Mouse (Mus musculus) forebrain, embryonic 13.5 days (tissue): ENCODE data around the gene Sapcd1. TPM values are rescaled to one million over a fixed set of nuclear protein-coding genes. Genes with fewer than 3 reads are reported as not detected.
"Not testable (repeated sequence)": the region's sequence is repeated elsewhere in the genome, so short reads cannot be mapped to it uniquely, and the experiment has no call there.

Experiments used
- ATAC-seq: fragments of 200-750 bp; cut with Nextera tagmentation; 2 replicates; pipeline ENCODE4 v1.8.0; 2017
- H3K27ac ChIP-seq: fragments of 300-500 bp; sonication (generic); 2 replicates; pipeline ENCODE4 v1.5.1; 2015; ENCODE audit warnings: inconsistent platforms, mild to moderate bottlenecking, moderate library complexity
- H3K27me3 ChIP-seq: fragments of 300-500 bp; sonication (generic); 2 replicates; pipeline ENCODE4 v1.6.1; 2015; ENCODE audit warnings: mild to moderate bottlenecking, inconsistent platforms
- H3K36me3 ChIP-seq: fragments of 300-500 bp; sonication (generic); 2 replicates; pipeline ENCODE4 v1.6.1; 2015; ENCODE audit warnings: mild to moderate bottlenecking, inconsistent platforms; ENCODE audit not compliant: poor library complexity, severe bottlenecking
- H3K4me1 ChIP-seq: fragments of 300-500 bp; sonication (generic); 2 replicates; pipeline ENCODE4 v1.6.1; 2015; ENCODE audit warnings: inconsistent platforms
- H3K4me2 ChIP-seq: fragments of 300-500 bp; sonication (generic); 2 replicates; pipeline ENCODE4 v1.6.1; 2015; ENCODE audit warnings: inconsistent platforms, mild to moderate bottlenecking, moderate library complexity
- H3K4me3 ChIP-seq: fragments of 300-500 bp; sonication (generic); 2 replicates; pipeline ENCODE4 v1.5.1; 2015; ENCODE audit warnings: mild to moderate bottlenecking, inconsistent platforms
- H3K9ac ChIP-seq: fragments of 300-500 bp; sonication (generic); 2 replicates; pipeline ENCODE4 v1.6.1; 2015; ENCODE audit warnings: mild to moderate bottlenecking, inconsistent platforms
- H3K9me3 ChIP-seq: fragments of 300-500 bp; sonication (generic); replicated peaks from 2 replicates; pipeline ENCODE4 v1.6.1; 2016; ENCODE audit warnings: inconsistent platforms
- WGBS: fragments of 180-500 bp; shearing (Covaris S2); methylation state at CpG from one replicate; pipeline ENCODE4 v1.1.7; 2015; 5-methylcytosine and 5-hydroxymethylcytosine counted together
- polyA plus RNA-seq: library from polyadenylated mRNA; unstranded; fragments of >200 nt; fragmentation: Nextera tagmentation; extraction: Ambion mirVana; gene quantifications from 2 replicates; pipeline ENCODE4 v1.2.1, GENCODE M21; 2015

Sapcd1 gene
- polyA plus RNA-seq, 1 experiment from 2014 or later: 7.2 TPM

DNA sequence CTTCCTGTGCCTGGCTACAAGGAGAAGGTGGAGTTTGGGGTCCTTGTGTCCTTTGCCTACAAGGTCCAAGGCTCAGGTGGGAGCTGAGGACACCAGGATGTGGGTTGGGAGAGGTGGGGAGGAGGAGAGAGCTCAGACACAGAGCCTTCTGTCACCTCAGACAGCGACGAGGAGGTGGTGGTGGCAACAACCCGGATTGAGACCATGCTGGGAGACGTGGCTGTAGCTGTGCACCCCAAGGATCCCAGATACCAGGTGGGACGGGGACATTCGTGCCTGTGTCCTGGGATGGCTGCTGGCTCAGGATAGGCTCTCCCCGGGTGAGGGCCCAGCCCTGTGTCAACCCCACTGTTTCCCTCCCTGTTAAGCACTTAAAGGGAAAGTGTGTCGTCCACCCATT lies 16.4 kb downstream of the Sapcd1 start:
- WGBS: 93% methylated on average over 8 of the region's 8 CpGs
- ATAC-seq: no peak
- no peak overlapping the region for H3K9ac ChIP-seq

DNA sequence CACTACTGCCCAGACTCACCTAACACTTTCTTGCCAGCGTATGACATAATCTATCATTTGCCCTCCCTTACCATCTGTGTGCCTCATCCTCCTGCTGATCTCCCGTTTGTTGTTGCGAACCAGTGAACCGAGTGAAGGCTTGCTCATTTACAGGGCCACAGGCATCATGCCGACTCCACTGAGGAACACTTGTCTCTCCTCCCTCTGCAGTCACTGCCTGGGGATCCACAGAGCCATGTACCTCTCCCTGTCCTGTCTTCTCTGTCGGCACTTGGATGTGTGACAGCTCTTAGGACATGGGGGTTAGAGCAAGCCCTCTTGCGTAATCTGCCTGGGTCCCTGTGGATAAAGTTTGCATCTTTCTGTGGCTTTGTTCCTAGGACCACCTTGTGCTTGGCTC lies 18.2 kb downstream of the Sapcd1 start:
- Histone ChIP-seq H3K27me3 (no peaks in the 10 kb centered on the region), H3K4me3 (no peak overlapping the region), H3K4me1 (no peaks in the 10 kb centered on the region), H3K36me3 (peaks cover 98% of the 10 kb centered on the region), H3K9me3 (no peaks in the 10 kb centered on the region), H3K27ac (no peak overlapping the region), H3K4me2 (no peak overlapping the region), H3K9ac (no peak overlapping the region)
- no peak for ATAC-seq
- 82% methylated on average over 7 of the region's 7 CpGs for WGBS

More for the DNA sequence above, 16.4 kb downstream of the Sapcd1 start:
- Histone ChIP-seq H3K4me2 (no peak overlapping the region), H3K4me3 (no peak overlapping the region), H3K27me3 (no peaks in the 10 kb centered on the region), H3K36me3 (peaks cover 99% of the 10 kb centered on the region), H3K4me1 (peaks cover 5% of the 10 kb centered on the region), H3K27ac (no peak overlapping the region), H3K9me3 (no peaks in the 10 kb centered on the region)

GRCm38 (mm10) chr17:35007387-35007991 lies 20.3 kb downstream of the Sapcd1 start:
- no peaks in the 10 kb centered on the region for H3K9me3 ChIP-seq
- no peak overlapping the region for H3K4me2 ChIP-seq
- ATAC-seq: no peak
- H3K4me3 ChIP-seq: no peak overlapping the region
- H3K27me3 ChIP-seq: no peaks in the 10 kb centered on the region
- H3K9ac ChIP-seq: no peak overlapping the region
- 96% methylated on average over 7 of the region's 7 CpGs for WGBS
- peaks cover 84% of the 10 kb centered on the region for H3K36me3 ChIP-seq
- H3K27ac ChIP-seq: no peak overlapping the region
- peaks cover 10% of the 10 kb centered on the region for H3K4me1 ChIP-seq

GRCm38 (mm10) chr17:35005902-35006301 lies 21.9 kb downstream of the Sapcd1 start:
- ATAC-seq: not testable (repeated sequence)
- 98% methylated on average over 4 of the region's 5 CpGs for WGBS

GRCm38 (mm10) chr17:35005158-35005557 lies 22.7 kb downstream of the Sapcd1 start:
- Histone ChIP-seq H3K36me3 (peaks cover 61% of the 10 kb centered on the region), H3K9ac (0 out of 2 replicates have a peak overlapping the region, but pooled peaks have one; percentile 5), H3K27me3 (no peaks in the 10 kb centered on the region), H3K27ac (no peak overlapping the region), H3K4me2 (no peak overlapping the region), H3K9me3 (no peaks in the 10 kb centered on the region), H3K4me1 (peaks cover 22% of the 10 kb centered on the region), H3K4me3 (no peak overlapping the region)
- ATAC-seq: no peak
- WGBS: 94% methylated on average over 10 of the region's 10 CpGs

More at GRCm38 (mm10) chr17:35005902-35006301, 21.9 kb downstream of the Sapcd1 start:
- not testable (repeated sequence) for H3K27me3 ChIP-seq, H3K9me3 ChIP-seq, H3K4me3 ChIP-seq, H3K4me2 ChIP-seq, H3K27ac ChIP-seq
- Histone ChIP-seq H3K9ac (0 out of 2 replicates have a peak overlapping the region, but pooled peaks have one; percentile 5), H3K4me1 (peaks cover 21% of the 10 kb centered on the region), H3K36me3 (peaks cover 68% of the 10 kb centered on the region)

DNA sequence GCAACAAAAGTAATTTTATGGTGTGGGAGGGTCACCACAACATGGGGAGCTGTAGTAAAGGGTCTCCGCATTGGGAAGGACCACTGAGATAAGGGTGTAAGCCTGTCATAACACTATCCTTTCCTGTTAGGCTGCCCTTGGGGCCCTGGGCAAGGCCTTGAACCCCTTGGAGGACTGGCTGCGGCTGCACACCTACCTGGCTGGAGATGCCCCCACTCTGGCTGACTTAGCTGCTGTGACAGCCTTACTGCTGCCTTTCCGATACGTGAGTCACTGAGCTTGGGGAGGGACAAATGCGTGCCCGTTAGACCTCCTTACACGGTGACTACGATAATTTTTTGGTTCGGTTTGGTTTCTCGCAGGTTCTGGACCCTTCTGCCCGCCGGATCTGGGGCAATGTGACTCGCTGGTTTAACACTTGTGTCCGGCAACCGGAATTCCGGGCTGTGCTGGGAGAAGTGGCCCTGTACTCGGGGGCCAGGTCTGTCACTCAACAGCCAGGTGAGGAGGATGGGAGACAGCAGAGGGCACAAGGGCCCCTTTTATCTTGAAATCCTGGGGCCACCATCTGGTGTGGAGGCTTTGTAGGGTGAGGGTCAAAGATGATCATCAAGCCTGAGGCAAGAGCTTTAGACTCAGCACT lies 23.6 kb downstream of the Sapcd1 start:
- WGBS: 95% methylated on average over 17 of the region's 17 CpGs
- peaks cover 52% of the 10 kb centered on the region for H3K36me3 ChIP-seq
- H3K27ac ChIP-seq: no peak overlapping the region
- no peak overlapping the region for H3K9ac ChIP-seq
- ATAC-seq: no peak
- H3K9me3 ChIP-seq: no peaks in the 10 kb centered on the region
- no peak overlapping the region for H3K4me3 ChIP-seq
- no peaks in the 10 kb centered on the region for H3K27me3 ChIP-seq
- H3K4me2 ChIP-seq: no peak overlapping the region
- peaks cover 31% of the 10 kb centered on the region for H3K4me1 ChIP-seq

DNA sequence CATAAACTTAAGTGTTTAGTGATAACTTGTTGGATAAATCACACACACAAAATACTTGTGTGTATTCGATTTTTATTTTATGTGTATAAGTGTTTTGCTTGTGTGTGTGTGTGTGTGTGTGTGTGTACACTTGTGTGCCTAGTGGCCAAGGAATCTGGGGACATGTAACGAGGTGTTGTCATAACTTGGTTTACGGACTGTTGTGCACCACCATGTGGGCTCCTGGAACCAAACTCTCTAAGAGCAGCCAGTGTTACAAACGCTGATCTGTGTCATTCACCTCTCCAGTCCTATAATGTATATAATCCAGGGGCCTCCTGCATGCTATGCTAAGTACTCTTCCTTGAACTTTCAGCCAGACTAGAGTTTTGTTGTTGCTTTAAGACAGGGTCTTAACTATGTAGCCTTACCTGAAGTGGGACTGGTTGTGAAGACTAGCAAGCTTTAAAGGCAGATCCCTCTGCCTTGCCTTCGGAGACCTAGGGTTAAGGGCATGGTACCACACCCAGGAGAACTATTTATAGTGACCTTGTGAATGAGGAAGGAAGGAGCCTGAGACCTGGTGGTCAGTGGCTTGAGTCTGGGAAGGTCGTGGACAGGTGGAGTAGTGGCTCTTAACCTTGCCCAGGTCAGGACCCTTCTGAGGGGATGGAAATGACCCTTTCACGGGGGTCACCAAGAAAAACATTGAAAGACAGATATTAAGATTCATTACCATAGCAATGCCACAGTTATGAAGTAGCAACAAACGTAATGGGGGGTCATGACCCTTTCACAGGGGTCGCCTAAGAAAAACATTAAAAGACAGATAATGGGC lies 24.6 kb downstream of the Sapcd1 start:
- Histone ChIP-seq H3K36me3 (peaks cover 52% of the 10 kb centered on the region), H3K9ac (peak overlapping the region; percentile 97), H3K9me3 (no peaks in the 10 kb centered on the region), H3K4me3 (peak overlapping the region; percentile 94), H3K27me3 (no peaks in the 10 kb centered on the region), H3K4me1 (peaks cover 41% of the 10 kb centered on the region), H3K27ac (0 out of 2 replicates have a peak overlapping the region, but pooled peaks have one; percentile 98), H3K4me2 (peak overlapping the region; percentile 100)
- ATAC-seq: no peak
- WGBS: 76% methylated on average over 9 of the region's 9 CpGs

GRCm38 (mm10) chr17:35002153-35002865 lies 25.5 kb downstream of the Sapcd1 start:
- H3K4me2 ChIP-seq: peak overlapping the region; percentile 100
- H3K27me3 ChIP-seq: no peaks in the 10 kb centered on the region
- peaks cover 52% of the 10 kb centered on the region for H3K36me3 ChIP-seq
- H3K9me3 ChIP-seq: no peaks in the 10 kb centered on the region
- H3K9ac ChIP-seq: peak overlapping the region; percentile 97
- H3K4me1 ChIP-seq: peaks cover 49% of the 10 kb centered on the region
- H3K4me3 ChIP-seq: peak overlapping the region; percentile 94
- ATAC-seq: no peak
- WGBS: 7% methylated on average over 12 of the region's 12 CpGs
- peak overlapping the region; percentile 98 for H3K27ac ChIP-seq

DNA sequence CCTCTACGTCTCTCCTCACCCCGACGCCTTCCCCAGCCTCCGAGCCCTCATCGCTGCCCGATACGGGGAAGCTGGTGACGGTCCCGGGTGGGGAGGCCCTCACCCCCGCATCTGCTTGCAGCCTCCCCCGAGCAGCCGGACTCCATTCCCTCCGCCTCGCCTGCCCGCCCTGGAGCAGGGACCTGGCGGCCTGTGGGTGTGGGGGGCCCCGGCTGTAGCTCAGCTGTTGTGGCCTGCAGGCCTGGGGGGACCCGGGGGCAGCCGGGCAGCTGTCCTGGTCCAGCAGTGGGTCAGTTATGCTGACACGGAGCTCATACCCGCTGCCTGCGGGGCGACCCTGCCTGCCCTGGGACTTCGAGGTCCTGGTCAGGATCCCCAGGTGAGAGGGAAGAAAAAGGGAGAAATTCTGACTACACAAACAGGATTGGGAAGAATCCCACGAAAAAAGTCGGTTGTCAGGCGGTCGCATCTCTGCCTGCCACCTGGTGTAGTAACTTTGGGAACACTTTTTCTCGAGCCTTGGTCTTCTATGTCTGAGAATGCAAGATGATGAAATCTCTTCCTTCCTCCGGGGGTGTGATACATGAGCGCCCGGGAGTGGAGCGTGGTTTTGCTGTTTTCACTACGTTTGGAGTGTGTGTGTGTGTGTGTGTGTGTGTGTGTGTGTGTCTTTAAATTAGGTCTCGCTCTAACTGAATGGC lies 26.2 kb downstream of the Sapcd1 start:
- under 1% methylated on average over 35 of the region's 35 CpGs for WGBS
- Histone ChIP-seq H3K4me1 (peaks cover 56% of the 10 kb centered on the region), H3K27ac (peak overlapping the region; percentile 98), H3K9ac (peak overlapping the region; percentile 97), H3K36me3 (peaks cover 51% of the 10 kb centered on the region), H3K9me3 (no peaks in the 10 kb centered on the region), H3K27me3 (no peaks in the 10 kb centered on the region), H3K4me2 (peak overlapping the region; percentile 100), H3K4me3 (peak overlapping the region; percentile 94)
- ATAC-seq: no peak

DNA sequence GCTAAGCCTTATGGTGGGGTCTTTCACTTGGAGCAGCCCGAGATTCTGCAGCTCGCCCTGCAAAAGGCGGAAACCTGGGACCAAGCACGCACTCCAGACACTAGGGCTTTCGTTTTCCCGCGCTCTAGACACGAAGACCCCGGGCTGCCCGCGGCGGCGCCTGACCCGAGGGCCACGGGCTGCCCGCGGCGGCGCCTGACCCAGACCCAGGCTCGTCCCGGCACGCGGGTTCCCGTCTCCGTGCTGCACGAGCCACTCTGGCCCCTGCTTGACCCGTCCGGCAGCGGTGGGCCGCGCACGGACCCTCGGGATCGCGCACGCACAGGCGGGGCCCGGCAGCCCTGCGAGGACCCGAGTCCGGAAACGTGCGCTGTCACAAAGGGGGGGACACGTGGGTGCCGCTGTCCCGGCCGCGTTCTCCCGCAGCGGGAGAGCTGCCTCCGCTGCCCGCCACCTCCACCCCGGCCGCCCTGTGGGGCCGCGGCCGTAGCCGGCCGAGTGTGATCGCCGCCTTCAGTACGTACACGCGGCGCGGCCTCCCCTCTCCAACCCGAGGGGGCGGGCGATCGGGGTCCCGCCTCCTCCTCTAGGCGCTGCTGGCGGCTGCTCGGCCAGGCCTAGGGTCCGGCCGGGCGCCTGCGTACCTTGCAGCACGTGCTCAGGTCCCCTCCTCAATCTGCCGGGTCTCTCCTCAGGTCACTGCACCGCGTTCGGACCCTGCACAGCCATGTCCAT lies 26.9 kb downstream of the Sapcd1 start, which contains the start of gene Vars:
Vars (plus strand) TSS at position 271 of the 735 bp plus-strand sequence.
- Histone ChIP-seq H3K9ac (peak within 1 kb of the TSS; percentile 97), H3K4me1 (peaks cover 59% of the 10 kb centered on the region), H3K9me3 (no peaks in the 10 kb centered on the region), H3K4me2 (peak within 1 kb of the TSS; percentile 100), H3K36me3 (peaks cover 47% of the 10 kb centered on the region), H3K27me3 (no peaks in the 10 kb centered on the region), H3K27ac (peak within 1 kb of the TSS; percentile 98), H3K4me3 (peak within 1 kb of the TSS; percentile 94)
- WGBS: under 1% methylated on average over 65 of the region's 83 CpGs
- peak; percentile 93 for ATAC-seq
